Mouse (Mus musculus) heart, postnatal 36 days (tissue): ENCODE results near the gene Tapt1. TPM values are rescaled to one million over a fixed set of nuclear protein-coding genes. Genes with fewer than 3 reads are reported as not detected.

Source experiments
- DNase-seq, 2 experiments: peaks; one replicate each; pipeline ENCODE4 v3.0.0; 2021 to 2022
- intact Hi-C: fragments of 180-260 bp; cut with DNase I; formaldehyde crosslinking; loops from one replicate; pipeline ENCODE4 v1.15.1; 2025
- total RNA-seq, 2 experiments: library from RNA; stranded (reverse); gene quantifications; 2 replicates each; pipeline ENCODE4 v1.2.3; 2021

The Tapt1 gene
- total RNA-seq, 2 experiments from 2014 or later: 20.8 to 21.9 TPM

DNA sequence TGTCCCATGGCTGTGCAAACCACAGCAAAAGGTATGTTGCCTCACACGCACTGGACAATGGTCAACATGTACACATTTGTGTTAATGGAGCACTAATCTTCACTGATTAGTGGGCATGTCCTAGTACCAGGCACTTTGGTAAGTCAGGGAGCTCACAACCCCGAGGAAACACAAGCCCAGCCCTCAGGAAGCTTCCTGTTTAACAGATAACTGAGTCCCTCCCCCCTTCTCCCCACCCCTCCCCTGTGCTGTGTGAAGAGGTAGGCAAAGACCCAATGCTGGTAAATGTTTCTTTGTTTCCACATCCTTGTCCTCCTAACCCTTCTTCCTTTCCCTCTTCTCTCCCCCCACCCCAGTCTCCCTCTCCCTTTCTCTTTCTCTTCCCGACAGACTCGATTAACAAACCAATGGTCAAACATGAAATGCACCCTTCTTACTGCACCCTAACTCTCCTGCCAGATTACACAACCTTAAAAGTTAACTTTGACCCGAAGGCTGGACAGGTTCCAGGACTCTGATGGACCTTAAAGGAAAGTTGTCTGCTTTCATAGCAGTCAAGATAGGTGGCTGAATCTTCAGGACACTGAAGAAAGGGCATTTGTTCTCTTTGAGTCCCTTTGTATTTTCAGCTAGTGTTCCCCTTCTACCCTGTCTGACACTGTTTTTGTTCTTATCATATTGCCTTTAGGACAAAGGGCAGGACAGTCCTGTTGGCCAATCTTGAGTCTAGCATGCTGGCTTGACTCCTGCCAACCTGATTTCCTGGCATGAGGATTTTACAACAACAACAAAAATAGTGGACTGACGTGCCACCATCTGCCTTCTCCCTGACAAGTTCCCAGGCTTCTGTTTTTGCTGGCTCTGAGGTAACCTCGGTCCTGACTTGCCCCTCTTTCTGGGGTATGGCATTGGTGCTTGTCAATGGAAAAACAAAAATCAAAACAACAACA, 13.0 kb upstream of the Tapt1 start:
- intact Hi-C loops: no loop called here
- peak in 1 of 2 experiments; percentile 26 for DNase-seq

DNA sequence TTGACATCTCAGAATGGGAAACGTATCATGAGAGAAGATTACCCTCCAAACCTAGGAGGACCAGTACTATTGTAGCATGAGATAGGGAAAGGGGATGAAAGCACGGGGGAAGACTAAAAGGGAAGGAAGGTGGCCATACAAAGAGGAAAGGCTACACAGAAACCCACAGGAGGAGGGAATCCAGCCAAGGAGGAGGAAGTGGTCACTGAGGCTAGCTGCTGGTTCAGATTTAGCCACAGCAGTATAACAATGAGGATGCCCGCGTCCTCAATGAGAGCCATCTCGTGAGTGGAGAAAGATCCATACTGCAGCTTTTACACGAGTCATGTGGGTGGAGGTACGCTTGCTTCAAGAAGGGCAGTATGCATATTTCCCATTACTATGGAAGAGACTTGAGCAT, 11.8 kb upstream of the Tapt1 start:
- intact Hi-C loops: no loop called here

GRCm38 (mm10) chr5:44234606-44235005, 8.2 kb upstream of the Tapt1 start:
- intact Hi-C loops: no loop called here
- DNase-seq: no peak

More for the DNA sequence above, 11.8 kb upstream of the Tapt1 start:
- DNase-seq: no peak

DNA sequence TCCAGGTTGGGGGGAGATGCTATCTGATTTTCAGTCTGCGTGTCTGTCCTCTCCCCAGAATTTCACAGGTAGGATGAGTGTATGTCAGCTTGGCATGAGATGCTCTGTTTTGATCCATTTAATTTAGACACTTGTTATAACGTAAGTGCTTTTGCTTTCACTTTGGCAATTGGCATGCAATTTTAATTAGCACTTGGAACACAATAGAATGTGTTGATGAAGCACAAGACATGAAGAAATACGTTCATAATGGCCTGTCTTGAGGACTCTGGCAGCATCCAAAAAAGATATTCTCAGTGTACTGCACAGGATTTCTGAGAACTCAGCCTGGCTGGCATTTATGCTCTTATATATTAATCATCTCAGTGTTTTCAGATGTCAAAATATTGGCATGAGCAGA, 7.5 kb upstream of the Tapt1 start:
- intact Hi-C loops: no loop called here
- no peak for DNase-seq

DNA sequence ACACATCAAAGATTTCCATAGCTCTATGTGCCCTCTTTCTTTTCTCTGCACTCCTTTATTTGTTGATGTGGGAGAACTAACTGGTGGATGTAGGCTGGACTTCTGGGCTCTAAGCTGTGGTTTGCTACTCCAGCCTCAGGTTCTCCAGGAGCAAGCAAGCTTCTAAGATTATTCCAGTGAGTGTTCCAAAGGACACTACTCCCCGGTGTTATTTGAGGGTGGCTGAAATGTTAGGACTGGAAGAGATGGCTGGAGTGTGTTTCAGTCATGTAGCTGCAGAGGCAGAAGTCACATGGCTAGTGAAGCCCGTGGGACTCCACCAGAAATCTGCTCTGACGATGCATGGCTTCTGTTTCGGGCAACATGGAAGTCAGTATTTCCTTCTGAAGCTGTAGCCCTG, 2.3 kb upstream of the Tapt1 start:
- intact Hi-C loops: loop anchor here (5.0 to 10.0 kb wide), 3 partner anchors 1219 to 1439 kb away; partner anchors contain the start of genes Med28 and Ncapg
- no peak for DNase-seq

- intact Hi-C loops: loop anchor here (5.0 to 10.0 kb wide), 3 partner anchors 1219 to 1439 kb away; partner anchors contain the start of genes Med28 and Ncapg
- DNase-seq: no peak
These were observed 1.9 kb upstream of the Tapt1 start for GRCm38 (mm10) chr5:44228323-44228722.

GRCm38 (mm10) chr5:44227462-44227840, 1.0 kb upstream of the Tapt1 start:
- intact Hi-C loops: loop anchor here (5.0 to 10.0 kb wide), 3 partner anchors 1220 to 1440 kb away; partner anchors contain the start of genes Med28 and Ncapg
- no peak for DNase-seq

DNA sequence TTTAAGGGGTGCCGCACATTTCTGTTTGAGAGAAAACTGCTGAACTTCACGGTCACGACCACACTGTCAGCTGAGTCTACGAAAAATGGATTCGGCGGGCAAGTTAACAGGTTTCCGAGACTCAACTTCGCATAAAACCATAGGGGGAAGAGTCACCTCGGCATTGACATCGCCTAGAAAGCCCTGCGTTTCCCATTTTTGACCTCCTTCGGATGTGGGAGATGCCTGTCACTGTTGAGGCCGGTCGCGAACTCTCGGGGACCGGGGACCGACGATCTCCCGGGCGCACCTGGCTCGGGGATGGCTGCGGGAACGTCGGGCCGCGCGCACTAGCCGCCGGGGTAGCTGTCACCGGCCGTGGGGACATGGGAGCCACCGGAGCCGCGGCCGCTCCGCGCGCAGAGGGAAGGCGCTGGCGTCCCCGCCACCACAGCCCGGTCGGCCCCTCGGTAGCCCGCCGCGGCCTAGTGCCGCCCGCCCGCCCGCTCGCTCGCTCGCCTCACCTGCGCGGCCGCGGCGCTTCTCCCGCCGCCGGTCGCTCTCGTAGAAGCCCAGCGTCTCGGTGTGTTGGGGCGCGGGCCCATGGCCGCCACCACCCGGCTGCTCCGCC, 410 bp downstream of the Tapt1 start:
- DNase-seq: peak in 1 of 2 experiments; percentile 29
- intact Hi-C loops: loop anchor here (5.0 to 10.0 kb wide), 3 partner anchors 1221 to 1441 kb away; partner anchors contain the start of genes Med28 and Ncapg

GRCm38 (mm10) chr5:44224916-44225600, 1.4 kb downstream of the Tapt1 start:
- intact Hi-C loops: loop anchor here (5.0 to 10.0 kb wide), 4 partner anchors 37 to 1442 kb away; partner anchors contain the start of genes Med28 and Ncapg
- no peak for DNase-seq

GRCm38 (mm10) chr5:44224251-44224650, 2.2 kb downstream of the Tapt1 start:
- peak in 1 of 2 experiments; percentile 30 for DNase-seq
- intact Hi-C loops: loop anchor here (5.0 to 10.0 kb wide), 2 partner anchors 38 to 1301 kb away; partner anchors contain the start of gene Med28

DNA sequence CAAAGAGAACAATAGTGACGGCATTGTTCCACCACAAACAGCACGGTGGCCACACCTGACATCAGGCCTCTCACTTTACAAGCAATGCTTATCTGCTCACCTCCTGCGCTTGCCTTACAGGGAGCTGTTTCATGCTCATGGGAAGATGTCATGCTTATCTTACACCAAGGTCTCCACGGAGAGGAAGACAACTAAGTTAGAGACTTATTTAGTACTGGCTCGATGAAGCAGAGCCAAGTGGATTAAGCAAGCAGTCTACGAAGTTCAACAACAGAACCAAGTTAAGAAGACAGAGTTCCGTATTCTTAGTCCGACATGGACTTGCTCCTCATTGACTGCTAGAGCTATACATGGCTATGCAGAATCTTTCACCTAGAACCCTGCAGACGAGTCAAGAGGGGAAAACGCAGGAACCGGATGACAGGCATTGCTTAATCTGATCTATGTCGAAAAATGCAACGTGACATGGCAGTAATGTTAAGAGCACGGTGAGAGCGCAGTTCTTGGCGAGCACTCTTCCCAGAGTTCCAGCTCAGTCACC, 3.0 kb downstream of the Tapt1 start:
- intact Hi-C loops: loop anchor here (5.0 to 10.0 kb wide), 2 partner anchors 39 to 1301 kb away; partner anchors contain the start of gene Med28
- no peak for DNase-seq

- intact Hi-C loops: loop anchor here (5.0 to 10.0 kb wide), 2 partner anchors 42 to 1304 kb away; partner anchors contain the start of gene Med28
- no peak for DNase-seq
These were observed 6.0 kb downstream of the Tapt1 start for GRCm38 (mm10) chr5:44220430-44220829.

DNA sequence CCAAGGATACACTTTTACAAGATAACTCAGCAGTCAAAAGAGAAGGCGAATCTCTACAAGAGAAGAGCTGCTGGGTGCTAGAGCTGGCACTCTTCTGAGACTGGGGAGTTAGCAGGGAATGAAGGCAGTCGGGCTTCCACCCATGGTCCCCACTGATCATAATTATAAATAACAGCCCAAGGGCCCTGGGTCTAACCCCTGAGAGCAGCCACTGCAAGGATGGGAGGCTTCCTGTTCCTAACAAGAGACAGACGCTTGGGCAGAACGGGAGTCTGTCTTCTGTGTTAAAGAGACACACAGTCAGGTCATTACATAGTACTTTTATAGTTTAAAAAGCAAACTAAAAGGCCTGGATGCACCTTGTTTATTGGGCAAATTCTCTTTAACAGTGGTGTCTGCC, 6.6 kb downstream of the Tapt1 start:
- no peak for DNase-seq
- intact Hi-C loops: loop anchor here (5.0 to 10.0 kb wide), 2 partner anchors 42 to 1305 kb away; partner anchors contain the start of gene Med28

- DNase-seq: no peak
- intact Hi-C loops: no loop called here
These were observed 7.9 kb downstream of the Tapt1 start for GRCm38 (mm10) chr5:44218483-44218882.

DNA sequence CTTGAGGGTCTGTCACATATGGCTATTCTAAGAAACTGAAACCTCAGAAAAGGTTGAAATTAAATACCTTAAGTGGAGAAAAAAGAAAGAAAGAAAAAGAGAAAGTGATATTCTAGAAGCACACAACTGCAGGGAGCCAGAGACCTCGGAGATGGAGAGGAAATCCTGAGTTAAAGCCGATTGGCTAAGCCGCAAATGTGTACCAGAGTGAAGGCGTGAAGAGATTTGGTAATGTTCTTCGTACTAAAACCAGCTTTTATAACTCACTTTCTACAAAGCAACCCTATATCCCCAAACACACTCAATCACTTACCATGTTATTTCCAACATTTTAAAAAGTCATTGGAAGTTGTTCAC, 8.8 kb downstream of the Tapt1 start:
- intact Hi-C loops: no loop called here
- DNase-seq: no peak

DNA sequence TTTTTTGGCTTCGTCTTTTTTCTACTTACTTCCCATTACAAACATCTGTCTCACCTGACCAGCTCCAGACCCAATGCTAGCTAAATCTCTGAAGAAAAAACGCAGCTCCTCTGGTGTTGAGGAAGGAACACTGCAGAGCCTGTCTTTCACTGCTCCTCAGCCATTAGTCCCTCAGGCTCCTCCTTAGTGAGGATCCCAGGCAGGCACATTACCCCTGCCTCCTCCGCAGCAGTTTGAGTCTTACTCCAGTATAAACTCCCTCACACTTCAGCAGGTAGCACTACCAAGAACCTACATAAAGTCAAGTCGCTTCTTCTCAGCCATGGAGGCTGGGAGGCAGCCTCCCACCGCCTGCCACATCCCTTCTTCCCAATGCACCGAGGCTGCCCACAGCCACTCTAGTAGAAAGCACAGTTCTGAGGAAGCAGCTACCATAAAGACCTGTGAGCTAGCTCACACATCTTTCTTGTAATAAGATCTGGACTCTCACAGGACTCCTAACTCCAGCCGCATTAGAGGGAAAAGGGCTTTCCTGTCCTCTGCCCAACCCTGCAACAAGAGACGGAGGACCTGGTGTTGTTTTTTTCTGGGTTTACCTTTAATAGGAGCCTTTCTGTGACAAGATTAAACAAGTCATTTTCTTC, 9.3 kb downstream of the Tapt1 start:
- DNase-seq: no peak
- intact Hi-C loops: no loop called here

DNA sequence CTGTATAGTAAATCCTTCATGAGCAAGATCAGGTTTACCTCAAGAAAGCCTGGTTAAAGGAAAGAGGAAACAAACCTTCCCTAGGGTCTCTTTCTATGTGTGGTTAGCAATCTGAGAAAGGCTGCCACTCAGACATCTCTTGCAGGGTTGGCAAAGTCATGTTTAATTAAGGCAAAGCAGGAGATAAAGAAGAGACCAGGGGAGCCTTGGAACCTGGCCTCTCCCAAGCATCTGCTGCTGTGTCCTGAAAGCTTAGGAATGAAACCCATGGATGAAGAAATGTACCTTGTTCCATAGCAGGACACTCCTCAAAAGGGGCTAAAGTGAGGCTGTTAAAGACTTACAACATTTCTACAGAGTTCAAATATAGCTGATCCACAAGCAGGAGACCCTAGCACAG, 11.3 kb downstream of the Tapt1 start:
- intact Hi-C loops: no loop called here
- no peak for DNase-seq

- no peak for DNase-seq
- intact Hi-C loops: no loop called here
These were observed 12.4 kb downstream of the Tapt1 start for GRCm38 (mm10) chr5:44214025-44214424.

- intact Hi-C loops: no loop called here
These were observed 13.0 kb downstream of the Tapt1 start for GRCm38 (mm10) chr5:44213391-44213790.

More at GRCm38 (mm10) chr5:44213391-44213790, 13.0 kb downstream of the Tapt1 start:
- no peak for DNase-seq
